Mouse (Mus musculus) gastrocnemius, postnatal 10 days (tissue): ENCODE data around the gene Arid3a. TPM values are rescaled to one million over a fixed set of nuclear protein-coding genes. Genes with fewer than 3 reads are reported as not detected.

Experiments used
- DNase-seq: peaks from one replicate; pipeline ENCODE4 v3.0.0; 2021; ENCODE audit warnings: mixed read lengths
- total RNA-seq, 2 experiments: library from RNA; stranded (reverse); gene quantifications; 2 replicates each; pipeline ENCODE4 v1.2.3; 2021

Gene Arid3a
- total RNA-seq, 2 experiments from 2014 or later = 2.6 to 4.1 TPM

DNA sequence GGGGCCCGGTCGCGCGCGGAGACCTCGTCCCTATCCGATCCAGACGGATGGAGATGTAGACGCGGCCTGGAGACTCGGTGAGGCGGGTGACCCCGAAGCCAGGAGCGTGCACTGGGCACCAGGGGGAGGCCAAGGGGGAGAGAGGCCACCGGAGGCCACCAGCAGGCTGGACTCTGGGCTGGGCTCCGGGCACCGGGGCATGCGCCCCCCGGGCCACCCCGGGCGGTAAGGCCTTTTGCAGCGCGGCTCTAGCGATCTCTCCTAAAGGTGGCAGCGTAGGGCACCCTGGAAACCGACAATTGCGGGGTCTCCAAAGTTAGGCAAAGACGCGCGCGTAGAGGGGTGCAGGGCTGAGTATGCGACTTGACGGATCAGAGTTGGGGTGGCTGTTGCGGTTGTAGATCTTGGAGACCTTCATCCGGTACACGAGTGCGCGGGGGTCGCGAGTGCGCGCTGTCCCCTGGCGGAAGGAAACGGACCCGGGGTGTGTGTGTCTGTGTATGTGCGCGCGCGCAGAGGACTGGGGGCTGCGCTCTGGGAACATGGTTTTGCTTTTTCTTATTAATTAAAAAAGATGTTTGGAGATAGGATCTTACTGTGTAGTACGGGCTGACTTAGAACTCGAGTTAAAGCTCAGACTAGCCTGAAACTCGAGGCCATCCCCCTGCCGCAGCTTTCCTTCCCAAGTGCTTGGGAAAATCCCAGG lies 634 bp downstream of the Arid3a start:
- DNase-seq = peak; percentile 53

DNA sequence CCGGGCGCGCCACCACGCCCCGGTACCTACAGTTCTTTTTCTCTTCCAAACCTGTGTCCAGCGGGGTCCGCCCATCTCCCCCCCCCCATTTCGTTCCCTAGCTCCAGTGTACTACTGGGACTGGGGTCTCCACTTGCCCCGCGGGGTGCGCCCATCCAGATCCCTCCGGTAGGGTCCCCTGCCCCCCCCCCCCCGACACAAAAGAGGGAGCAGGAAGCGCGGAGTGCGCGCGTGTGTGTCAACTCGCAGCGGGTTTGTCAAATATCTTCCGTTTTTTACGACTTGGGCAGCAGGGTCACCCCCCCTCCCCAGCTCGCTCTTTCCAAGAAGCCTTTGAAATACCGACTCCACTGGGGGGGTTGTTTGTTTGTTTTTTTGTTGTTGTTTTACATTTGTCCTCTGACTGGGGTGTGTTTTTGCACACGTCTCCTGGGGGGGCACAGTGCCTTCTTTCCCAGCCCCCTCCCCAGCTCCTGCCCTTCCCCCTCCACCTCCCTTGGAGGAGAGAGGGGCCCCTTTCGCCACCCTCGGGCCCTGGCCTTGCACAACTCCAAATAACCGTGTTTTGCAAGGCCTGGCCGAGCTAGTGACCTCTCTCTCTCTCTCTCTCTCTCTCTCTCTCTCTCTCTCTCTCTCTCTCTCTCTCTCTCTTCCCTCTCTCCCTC lies 1.3 kb downstream of the Arid3a start:
- no peak for DNase-seq

DNA sequence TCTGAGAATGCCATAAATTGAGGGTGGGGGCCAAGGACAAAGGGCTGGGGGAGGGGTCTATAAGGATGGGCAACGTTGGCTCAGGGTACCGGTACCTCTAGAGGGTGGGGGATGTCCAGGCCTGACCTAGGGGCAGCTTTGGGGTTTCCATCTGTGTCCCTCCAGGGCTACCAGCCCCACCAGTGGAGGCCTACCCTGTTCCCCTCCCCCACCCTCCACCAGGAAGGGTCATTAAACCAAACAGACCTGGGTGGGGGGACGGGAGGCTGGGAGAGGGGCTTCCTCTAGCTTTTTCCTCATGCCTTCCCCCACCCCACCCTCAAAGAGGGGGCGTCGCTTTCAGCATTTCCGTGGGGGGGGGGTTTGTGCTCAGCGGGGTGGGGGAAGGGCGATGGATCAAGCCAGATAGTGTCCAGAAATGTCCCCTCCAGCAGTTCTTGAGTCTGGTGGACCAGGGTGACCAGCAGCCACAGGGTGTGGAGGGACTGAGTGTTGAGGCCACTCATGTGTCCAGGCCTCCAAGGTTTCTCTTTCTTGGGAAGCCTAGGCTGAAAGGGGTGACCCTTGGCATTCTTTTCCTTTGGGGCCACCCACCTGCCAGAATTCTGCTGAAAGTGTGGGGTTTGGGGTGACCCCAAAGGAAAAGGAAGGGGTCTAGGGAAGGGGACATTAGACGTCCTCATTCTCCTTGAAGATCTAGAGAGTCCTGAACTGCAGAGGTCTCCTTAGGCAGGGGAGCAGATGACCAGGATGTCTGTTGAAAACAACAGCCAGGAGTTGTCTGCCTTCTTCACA lies 2.3 kb downstream of the Arid3a start:
- DNase-seq = no peak

DNA sequence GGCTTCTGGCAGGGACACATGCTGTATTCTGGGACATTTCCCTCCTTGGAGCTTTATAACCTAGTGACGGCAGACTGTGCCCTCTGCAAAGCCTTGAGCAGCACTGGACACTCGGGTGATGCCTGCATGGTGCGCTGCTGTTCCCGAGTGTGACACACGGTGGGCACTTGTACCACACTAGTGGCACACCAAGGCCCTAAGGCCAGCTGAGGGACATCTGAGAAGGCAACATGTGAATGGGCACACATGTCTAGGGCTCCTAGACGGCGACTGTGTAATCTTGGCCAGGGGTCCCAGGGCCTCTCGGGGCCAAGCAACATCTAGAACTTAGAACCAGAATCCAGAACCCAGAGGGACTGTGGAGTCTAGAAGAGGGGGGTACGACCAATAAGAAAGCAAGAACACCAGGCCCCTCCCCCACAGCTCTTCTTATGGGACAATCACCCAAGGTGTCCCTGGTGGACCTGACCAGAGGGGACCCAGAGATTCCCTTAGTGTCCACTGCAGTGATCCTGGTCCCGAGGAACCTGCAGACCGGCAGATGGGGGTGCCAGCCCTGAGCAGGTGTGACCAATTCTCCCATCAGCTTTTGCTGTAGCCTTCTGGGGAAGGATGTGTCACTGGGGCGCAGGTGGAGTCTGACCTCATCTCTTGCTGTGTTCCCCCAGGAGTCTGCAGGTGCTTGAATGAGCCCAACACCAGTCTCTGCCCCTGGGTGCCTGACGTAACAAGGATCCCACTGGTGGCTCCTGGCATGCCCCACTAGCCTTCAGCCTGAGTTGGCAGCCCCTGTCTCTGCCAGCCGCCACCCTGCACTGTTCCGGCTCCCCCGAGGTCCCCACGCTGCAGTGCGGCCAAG lies 3.4 kb downstream of the Arid3a start:
- no peak for DNase-seq

DNA sequence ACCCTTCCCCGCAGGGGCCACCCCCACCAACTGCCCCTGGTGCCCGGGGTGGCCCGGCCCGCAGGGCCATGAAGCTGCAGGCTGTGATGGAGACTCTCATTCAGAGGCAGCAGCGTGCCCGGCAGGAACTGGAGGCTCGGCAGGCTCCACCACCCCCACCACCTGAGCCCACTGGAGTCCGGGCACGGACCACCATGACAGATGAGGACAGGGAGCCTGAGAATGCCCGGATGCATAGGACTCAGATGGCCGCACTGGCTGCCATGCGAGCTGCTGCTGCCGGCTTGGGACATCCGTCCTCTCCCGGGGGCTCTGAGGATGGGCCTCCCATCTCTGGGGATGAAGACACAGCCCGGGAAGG lies 4.0 kb downstream of the Arid3a start:
- no peak for DNase-seq

DNA sequence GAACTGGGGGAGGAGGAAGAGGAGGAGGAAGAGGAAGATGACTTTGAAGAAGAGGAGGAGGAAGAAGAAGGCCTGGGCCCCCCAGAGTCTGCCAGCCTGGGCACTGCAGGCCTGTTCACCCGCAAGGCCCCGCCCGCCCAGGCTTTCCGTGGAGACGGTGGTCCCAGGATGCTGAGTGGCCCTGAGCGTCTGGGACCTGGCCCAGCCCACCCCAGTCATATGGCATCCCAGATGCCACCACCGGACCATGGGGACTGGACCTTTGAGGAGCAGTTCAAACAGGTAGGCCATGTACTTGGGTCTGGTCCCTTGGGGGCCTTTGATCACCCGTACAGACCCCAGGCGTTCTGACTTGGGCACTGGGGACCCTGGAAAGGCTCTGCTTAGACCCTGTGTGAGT lies 5.0 kb downstream of the Arid3a start:
- DNase-seq = no peak

DNA sequence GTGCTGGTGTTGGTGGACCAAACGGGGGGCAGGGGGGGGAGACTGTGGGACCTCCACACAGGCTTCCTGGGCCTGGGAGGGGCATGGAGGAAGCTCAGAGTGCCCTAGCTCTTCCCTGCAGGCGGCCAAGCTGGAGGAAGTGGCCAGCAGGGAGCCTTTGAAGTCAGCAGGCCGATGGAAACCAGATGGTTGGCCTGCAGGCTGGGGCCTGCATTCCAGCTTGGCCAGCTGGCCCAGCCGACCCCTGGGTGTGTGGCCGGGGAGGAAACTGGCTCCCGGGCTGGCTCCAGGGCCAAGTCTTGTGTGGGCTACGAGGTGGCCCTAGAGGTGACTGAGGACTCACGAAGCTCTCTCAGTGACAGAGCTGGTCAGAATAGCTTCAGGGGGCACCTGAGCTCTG lies 5.9 kb downstream of the Arid3a start:
- DNase-seq = peak; percentile 80

DNA sequence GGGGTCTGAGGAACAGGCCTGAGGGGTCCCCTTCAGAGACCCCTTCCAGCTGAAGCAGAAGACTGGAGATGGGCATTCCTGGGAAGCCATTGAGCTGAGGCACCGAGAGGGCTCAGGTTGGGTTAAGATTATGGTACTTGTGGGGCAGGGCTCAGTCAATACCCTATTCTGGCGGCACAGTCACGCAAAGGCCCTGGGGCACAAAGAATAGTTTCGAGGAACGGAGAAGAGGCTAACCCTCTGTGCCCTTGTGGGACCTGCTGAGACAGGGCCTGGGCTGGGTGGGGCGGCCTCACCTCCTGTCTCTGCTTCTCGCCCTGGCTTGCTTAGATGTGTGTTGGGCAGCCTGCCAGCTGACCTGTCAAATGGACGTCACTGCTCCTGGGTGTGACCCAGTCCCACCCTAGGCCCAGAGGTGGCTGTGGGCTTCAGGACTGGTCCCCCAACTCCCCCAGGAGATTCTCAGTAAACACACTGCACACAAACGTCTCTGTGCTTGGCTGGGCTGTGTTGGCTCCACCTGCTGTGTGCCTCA lies 6.4 kb downstream of the Arid3a start:
- DNase-seq = peak; percentile 48

DNA sequence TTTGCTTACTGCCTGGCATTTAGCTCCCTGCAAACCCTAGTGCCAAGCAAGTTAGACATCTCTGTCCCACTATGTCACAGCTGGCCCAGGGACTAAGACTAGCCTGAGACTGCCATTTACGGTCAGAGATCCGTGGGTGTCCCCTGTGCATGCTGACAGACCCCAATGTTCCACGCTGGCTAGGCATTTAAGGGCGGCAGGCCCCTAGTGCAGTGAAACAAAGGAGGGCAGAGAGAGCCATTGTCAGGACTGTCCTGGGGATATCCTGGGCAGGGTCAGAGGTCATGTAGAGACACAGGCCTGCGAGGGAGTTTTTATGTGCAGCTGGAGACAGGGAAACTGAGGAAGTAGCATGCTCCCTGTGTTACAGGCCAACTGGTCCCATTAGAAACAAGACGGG lies 7.0 kb downstream of the Arid3a start:
- no peak for DNase-seq

DNA sequence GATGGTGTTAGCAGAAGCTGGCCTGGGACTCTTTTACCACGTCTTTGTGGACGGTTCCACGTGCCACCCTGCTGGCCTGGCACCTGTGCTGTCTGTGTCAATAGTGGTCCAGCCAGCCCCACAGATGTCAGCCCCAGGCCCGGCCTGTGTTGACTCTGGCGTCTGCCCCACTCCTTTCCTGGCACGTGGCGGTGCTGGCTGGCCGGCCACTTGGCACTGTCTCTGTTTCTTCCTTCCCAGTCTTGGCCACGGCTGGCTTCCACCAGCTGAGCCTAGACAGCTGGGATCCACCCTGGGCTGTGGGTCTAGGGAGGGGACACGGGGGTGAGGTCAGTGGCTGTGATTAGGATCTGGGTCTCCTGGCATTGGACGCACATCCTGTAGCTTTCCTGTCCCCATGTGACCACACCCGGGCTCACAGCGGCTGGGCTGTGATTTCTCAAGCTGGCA lies 7.5 kb downstream of the Arid3a start:
- peak; percentile 90 for DNase-seq

DNA sequence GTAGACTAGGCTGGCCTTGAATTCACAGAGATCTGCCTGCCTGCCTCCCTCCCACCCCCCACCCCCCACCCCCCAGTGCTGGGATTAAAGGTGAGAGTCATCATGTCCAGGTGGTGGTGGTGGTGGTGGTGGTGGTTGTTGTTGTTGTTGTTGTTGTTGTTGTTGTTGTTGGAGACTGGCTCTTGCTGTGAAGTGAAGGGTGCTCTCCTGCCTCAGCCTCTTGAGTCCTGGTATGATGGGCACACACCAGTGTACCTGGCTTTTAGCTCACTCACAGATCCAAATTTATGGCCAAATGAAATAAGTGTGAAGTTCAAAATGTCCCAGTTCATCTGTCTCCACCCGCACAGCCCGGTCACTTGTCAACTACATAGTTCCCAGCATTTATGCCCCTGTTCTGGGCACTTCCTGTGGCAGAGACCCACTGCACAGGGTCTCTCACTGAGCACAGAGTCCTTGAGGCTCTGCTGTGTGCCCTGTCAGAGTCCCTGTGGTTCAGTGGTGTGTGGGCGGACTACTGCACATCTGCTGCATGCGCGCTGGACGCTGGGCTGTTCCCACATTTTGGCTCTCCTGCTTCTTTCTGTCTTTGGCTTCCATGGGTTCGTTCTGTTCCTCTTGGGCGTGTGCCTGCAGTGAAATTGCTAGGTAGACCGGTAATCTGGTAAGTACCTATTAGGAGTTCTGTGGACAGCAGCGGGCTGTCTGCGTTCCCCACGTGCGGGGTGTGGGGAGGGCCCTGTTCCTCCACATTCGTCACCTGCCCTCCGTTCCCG lies 8.1 kb downstream of the Arid3a start:
- DNase-seq = no peak

DNA sequence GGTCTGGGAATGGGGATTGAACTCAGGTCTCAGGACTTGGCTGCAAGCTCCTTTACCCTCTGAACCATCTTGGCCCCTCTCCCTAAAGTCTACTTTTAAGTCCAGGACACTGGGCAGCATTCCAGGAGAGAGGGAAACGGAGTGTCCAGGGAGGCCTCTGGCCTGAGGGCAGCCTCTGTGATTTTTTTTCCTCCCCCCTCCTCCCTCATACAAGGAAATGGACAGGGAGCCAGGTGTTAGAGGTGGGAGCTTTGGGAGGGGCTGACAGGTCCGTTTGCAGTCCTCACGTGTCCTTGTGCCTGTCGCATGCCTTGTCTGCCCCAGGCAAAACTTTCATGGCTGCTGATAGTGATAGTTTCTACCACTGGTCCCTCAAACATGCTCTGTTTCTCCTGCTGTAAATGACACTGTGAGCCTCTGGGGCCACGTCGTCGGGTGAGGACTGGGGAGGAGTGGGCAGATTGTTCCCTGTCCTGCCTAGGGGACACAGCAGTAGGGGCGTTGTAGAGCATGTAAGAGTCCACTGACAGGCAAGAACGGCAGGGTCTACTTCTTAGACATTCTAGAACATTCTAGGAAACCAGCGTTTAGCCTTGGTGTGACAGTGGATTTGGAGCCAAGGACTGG lies 9.6 kb downstream of the Arid3a start:
- no peak for DNase-seq

DNA sequence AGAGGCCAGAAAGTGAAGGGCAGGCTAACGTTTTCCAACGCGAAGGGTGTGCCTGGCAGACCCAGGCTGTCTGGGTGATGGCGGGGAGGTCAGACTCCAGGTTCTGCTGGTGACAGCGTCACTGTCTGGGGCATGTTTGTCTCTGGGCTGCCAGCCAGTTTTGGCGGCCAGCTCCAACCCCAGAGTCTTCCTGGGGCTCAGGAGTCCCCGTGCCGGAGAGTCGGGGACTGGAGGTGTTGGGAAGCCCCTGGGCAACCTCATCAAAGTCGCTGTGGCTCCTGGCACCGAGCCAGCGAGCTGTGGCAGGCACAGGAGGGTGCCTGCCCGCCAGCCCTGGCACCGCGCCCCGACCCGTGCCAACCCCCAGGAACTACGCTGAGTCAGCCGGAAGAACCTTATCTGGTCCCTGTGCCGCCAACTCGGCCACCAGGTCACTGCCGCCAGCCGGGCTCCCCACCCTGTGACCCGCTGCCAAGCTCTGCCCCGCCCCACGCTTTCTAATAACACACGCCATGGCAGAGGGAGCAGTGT lies 10.1 kb downstream of the Arid3a start:
- peak; percentile 72 for DNase-seq

DNA sequence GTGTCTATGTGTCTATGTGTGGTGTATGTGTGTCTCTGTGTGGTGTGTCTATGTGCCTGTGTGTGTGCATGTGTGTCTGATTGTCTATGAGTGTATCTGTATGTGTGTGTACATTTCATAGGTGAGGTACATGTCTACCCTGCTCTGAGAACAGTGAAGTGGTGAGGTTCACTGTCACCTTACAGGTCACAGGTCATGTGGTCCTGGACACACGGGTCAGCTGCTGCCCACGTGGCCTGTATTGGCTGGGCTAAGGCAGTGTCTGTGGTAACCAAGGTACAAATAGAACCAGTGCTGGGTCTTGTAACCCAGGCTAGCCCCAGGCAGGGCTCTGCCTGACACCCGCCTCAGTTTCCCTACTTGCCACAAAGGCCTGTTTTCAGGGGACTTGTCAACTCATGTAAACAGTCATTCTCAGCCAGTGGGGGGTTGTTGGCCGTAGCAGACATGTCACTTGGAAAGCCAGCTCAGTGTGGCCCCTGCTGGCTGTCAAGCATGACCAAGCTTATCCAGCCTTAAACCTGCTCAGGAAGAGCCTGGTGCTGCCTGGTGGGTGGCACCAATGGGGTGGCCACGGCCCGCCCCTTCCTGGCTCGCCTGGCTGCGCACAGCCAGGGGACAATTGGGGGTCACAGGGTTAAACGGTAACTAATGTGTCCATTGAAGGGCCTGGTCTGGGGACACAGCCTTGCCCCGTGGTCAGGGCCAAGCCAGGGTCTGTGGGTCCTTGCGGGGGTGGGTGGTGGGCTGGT lies 11.1 kb downstream of the Arid3a start:
- no peak for DNase-seq

DNA sequence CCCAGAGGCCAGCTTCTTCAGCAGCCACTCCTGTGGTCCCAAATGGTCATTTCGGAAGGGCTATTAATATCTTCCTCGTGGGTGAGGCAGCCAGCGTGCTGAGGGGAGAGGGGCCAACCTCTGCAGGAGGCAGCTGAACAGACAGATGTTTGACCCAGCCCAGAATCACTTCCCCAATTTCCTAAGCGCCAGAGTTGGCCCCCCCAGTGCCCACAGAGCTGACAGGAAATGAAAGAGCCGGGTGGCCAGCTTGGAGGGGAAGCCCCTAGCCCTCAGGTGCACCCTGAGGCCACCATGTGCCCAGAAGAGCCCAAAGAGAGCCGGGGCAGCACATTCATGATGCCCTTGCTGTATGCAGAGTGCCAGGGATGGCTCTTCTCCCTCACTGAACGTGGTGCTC lies 13.9 kb downstream of the Arid3a start:
- DNase-seq = no peak

DNA sequence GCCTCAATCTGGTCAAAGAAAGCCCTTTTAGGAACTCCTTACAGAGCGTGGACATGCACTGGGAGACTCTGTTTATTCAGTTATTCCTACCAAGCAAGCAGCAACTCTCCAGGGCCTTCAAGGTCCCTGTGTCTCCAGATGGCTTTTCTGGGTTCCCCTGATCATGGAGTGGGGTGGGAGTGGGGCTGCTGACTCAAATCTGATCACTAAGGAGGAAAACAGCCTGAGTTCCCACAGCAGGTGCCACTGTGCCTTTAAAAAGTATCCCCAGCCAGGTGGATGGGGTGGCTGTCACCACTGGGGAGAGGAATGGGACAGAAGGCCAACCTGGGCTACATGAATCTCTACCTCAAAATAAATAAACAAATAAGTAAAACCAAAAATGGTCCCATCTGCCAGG lies 16.1 kb downstream of the Arid3a start:
- DNase-seq = no peak

DNA sequence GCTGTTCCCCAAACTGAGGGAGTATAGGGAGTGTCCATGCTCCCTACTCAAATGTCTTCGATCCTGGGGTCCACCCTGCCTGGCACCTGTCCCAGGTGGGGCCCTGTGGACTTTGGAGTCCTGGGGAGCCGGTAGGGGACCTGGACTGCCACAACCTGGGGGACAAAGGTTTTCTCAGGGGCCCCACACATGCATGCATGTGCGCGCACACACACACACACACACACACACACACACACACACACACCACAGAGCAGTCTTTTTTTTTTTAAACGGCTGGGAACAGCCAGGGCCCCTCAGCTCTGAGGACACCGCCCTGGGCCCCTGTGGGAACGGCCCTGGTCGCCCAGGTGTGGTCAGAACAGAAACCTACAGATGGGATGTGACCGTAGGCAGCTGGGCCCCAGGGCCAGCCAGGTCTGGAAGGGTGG lies 16.6 kb downstream of the Arid3a start:
- DNase-seq = no peak

DNA sequence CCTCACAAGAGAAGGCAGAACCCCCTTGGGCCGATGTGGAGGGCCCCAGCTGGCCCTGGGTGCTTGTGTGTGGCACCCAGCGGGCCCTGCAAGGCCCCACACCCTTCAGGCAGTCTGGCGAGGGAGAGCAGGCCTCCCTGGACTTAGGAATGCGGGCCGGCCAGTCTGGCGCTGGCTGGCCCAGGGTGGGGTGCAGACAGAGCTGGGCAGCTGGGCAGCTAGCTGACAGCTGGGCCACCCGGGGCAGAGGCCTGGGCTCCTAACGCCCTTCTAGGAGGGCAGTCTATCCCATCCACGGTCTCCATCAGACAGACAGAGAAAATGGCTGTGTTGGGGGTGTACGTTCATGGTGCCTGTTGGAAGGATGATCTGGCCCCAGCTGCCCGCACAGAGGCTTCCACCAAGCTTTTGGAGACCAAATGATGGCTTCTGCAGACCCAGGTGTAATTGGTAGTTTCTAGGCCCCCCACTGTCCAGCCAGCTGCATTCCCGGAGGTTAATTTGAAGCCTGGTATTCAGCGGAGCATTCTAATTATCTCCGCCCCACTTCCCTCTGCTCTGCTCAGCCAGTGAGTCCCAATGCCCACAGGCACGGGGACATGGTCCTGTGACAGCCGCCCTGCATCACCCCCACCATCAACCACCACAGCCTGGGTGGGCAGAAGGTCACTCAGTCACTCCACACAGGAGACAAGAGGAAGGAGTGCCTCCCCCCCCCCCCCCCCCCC lies 18.8 kb downstream of the Arid3a start:
- DNase-seq = no peak

DNA sequence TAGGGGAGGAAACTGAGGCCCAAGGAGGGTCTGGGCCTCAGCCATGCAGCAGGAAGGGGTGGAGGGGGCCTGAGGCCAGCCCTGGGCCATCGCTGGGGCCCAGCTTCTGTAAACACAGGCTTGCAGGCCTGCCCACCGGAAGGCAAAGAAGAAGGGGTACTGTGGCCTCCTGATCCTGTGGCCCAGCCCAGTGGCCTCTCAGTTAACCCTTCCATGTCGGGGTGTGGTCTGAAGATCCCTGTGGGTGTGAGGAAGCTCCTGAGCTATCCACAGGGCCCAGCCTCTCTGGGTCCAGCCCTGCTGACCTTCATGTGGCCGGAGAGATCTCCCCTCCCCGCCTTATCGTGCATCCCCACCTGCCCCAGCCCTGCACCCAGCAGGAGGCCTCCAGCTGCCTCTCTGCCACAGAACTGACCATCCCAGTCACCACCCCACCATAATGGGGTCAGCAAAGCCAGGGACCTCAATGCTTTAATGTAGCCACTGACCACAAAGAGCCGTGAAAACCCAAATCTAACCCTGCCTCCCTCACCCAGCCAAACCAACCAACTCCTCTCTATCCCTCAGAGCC lies 20.0 kb downstream of the Arid3a start:
- no peak for DNase-seq
